Mouse (Mus musculus) hematopoietic stem cell, adult 5-6 weeks (primary cell): Measurements from ENCODE around the gene Shq1. TPM values are rescaled to one million over a fixed set of nuclear protein-coding genes. Genes with fewer than 3 reads are reported as not detected.
A peak's percentile ranks its signal among the peaks of the same experiment; 100 is the strongest.

Source experiments
- ATAC-seq, 2 experiments: fragments of 125-278 bp in 1 of 2; replicated peaks in 1 of 2; 2 replicates each; pipeline ENCODE4 v1.8.0; 2016 to 2017; ENCODE audit warnings: inconsistent platforms in 2 of 2, mild to moderate bottlenecking in 2 of 2, moderate number of reproducible peaks in 2 of 2, low read depth in 1 of 2, moderate TSS enrichment in 1 of 2; ENCODE audit not compliant: low FRiP score in 2 of 2, poor library complexity in 2 of 2, severe bottlenecking in 2 of 2, insufficient read depth in 1 of 2, low TSS enrichment in 1 of 2
- total RNA-seq: library from RNA; stranded (forward); fragments of 172-1452, 232-1000 nt; gene quantifications from 2 replicates; pipeline ENCODE4 v1.2.3, GENCODE M21; 2017

Shq1 gene
- total RNA-seq, 1 experiment from 2014 or later: 18.8 TPM

DNA sequence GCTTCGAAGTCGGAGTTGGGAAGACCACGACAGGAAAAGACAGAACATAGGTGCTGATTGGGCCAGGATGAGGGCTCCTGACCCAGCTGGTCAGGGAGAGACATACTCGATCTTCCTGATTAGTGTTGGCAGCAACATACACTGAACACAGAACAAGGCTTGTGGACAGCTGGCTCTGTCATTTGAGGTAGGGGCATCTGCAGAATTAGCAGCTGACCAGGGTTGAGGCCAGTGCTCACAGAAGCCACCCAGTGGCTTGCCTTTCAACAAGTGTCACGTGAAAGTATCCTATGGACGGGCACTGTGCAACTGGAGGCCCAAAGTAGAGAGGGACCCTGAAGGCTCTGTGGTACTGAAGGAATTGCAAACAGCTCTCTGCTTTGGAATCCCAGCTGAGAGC lies 104.2 kb downstream of the Shq1 start:
- no peak for ATAC-seq

DNA sequence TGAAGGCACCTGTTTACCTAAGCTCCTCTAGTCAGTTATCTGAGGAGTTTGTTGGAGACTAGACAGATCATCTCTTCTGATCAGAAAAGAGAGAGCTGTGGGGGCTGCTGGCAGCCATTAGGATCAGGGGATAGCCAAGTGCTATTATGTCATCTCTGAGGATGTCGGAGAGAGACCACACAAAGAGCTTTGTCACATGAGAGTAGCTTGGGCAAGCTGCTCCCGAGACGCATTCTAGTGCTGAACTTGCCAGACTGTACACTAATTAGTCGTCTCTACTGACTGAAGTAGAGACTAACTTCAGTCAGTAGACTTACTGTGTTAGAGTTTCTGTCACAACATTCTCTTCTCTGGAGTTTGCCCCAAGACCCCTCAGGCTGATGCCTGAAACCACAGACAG lies 106.4 kb downstream of the Shq1 start:
- ATAC-seq: no peak

DNA sequence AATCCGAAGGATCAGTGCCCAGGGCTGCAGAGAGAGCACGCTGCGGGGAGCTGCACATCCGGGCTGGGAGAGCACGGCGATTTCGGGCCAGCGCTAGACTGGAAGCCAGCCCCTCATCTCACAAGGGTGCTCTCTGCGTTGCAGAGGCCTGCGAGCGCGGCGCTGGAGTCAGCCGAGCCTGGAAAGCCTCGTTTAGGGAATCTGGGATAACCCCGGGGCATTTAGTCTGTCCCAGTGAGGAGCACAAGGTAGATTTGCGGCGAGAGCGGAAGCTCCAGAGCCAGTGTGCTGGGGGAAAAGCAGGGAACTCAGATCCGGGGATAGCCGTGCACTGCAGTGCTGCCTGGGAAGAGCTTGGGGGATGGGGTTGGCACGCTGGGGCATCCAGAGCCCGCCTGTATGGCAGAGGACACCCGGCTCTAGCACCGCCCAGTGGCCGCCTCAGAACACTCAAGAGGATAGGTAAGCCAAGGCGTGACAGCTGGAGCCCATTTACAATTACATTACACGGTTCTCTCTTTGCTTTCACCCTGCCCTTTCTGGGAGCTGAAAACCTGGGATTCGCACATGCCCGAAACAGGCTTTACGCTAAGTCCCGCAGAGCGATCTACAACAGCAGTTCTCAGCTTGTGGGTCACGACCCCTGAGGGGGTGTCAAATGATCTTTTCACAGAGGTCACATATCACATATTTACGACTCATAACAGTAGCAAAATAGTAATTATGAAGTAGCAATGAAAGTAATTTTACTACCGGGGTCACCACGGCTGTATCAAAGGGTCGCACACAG lies 107.2 kb downstream of the Shq1 start:
- ATAC-seq: peak; percentile 73 to 79

DNA sequence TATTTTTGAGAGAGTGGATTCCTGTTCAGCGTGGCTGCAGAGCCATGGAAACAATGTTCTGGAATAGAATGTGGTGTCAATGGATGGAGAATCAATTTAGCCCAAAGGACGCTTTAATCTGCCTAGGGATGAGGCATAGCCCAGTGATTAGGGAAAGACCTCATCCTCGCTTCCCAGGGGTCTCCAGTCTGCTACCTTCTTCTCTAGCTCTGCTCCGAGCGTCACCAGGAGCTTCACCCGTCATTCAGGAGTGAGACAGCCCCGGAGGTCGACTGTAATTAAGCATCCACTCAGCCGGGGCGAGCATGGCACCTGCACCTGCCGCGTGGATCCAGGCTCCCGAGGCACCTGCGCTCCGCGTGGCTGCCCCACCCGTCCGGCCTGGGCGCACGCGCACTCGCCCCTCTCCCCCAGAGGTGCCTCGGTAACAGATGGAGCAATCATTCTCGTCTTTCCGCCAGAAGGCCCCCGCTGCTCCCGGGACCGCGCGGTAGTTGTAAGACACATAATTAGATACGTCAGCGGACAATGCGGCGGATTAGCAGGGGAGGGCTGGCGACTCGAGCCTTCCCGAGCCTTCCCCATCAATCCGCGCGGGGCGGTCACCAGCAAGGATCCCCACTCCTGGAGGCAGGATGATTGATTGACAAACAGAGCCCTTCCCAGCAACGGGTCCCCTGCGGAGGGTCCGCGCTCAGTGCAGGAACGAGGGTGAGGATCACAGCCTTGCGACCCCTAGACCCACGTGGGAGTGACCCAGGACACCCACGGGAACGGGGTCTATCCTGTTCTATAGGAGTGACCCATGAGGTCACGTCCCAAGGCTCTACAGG lies 108.0 kb downstream of the Shq1 start:
- peak; percentile 27 to 38; a peak in 2 of 4 replicates for ATAC-seq

DNA sequence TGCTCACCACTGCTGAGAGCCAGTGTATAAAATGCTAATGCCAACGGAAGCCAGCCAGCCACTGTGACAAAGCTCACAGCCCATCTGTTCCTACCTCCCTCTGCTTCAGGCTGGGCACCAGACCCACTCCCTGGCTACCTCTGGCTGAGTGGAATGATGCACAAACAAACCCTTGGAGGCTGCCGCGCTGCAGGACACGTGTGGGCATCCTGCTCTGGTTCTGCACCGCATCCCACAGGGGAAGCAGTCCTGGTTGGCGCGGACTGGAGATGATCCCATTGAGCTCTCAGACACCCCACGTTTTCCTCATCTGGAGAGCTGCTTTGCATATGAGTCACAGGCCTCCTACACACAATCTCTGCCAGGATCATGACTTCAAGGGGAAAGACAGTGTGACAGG lies 112.9 kb downstream of the Shq1 start:
- ATAC-seq: no peak

DNA sequence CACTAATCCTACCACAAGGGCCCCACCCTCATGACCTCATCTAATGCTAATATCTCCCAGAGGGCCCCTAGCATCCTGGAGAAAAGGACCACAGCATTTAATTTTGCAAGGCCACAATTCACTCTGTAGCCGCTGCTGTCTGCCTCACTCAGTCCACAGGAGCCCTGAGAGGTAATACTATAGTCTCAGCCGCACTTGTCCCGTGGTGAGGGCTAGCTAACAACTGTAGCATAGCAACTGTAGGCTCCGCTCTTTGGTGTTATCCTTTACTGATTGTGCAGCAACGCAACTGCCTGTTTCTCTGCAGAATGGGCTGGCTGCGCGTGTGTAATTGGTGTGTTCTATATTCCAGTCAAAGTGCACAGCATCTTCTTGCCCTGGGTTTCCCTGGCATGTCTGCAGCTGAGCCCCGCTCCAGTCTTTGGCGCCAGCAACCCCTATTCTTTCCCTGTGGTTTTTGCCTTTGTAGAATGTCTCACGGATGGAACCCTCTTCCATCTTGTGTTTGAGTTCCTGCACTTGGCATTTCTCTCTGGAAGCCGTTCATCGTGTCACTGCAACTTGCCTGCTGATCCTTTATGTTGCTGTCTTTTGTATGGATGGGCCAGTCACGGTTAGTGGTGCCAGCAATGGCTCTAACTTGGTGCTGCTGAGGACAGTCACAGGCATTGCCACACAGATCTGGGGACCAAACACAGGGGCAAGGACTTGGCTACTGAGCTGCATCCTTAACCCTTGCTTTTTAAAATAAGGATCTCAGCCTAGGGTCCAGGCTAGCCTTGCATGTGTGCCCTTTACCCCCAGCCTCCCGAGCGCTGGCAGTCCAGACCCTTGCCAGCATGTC lies 128.6 kb downstream of the Shq1 start:
- ATAC-seq: no peak

DNA sequence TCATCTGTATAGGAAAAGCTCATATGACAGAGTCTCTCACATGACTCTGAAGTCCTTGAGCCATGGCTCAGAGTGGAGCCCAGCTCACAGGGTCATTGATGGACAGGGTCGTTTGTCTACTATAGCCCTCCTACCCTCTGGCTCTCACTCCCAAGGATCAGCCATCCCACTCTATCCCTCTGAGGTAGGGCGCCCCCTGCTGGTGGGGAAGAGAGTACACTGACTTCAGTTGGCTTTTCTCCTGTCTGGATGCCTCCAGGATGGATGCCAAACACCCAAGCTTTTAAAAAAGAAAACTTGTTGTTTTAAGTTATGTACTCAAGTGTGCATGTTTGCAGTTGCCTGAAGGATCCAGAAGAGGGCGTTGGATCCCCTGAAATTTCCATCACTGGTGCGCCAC lies 131.3 kb downstream of the Shq1 start:
- no peak for ATAC-seq

DNA sequence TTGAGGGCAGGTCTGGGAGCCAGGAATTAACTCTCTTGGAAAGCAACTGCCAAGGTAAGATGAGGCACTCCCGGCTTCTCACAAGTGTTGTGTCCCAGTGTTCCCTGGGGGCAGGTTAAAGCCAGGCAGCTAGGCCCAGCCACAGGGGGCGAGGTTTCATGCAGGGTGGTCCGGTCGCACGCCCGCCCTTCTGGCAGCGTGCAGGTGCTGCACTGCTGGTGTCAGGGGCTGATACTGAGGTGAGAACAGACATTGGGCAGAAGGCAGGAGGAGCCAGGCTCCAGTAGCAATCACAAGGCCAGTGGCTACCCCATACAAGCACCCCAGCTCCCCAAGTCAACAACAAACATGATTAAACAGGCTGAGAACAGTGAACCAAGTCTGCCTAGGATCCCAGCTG lies 132.4 kb downstream of the Shq1 start:
- no peak for ATAC-seq

DNA sequence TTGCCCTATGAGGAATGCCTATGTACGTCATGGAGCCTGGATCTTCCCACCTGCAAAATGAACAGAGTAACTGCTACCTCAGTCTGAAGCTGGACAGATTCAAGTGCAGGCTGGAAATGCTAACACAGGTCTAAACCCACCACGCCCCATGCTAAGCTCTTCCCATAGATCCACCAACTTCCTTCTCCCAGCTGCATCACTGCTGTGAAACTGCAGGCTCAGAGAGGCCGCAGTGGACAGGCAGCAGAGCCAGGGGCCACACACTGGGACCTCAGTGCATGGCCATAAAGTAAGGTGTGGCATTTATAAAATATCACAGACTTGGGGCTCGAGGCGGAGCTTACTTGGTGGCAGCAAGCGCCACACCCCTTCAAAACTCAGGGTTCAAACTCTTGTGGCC lies 133.0 kb downstream of the Shq1 start:
- ATAC-seq: no peak

DNA sequence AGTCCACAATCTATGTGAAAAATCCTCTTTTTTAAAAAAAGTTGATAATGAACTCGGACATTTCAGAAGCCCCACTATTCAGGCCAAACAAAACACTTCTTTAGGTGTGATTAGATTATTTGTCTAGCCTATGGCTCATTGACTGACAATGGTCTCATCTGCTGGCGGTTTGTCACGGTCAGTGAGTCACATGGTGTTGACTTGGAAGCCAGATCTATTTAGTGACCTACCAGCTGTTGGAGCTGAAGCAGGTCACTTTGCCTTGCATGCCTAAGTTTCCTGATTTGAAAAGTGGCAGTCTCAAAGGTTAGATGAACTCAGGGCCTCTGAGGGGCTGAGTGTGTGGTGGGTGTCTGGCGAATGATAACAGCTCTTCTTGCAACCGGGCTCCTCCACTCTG lies 133.9 kb downstream of the Shq1 start:
- ATAC-seq: no peak

DNA sequence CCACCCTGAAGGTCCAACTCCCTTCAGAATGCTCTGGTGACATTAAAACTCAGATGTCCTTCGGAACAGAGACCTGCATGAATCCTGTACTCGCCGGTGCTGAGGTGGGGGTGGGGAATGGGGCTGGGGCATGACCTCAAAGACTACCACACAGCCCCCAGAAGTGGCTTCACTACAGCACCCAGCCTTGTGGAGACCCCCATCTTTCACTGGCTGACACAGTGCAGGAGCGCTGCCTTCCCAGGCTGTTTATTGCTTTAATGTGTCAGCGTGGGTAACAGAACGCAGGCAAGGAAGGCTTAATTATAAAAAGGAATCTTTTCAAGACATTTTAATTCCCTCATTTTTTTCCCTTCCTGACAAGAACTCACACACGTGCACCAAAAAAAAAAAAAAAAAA lies 137.6 kb downstream of the Shq1 start:
- no peak for ATAC-seq

DNA sequence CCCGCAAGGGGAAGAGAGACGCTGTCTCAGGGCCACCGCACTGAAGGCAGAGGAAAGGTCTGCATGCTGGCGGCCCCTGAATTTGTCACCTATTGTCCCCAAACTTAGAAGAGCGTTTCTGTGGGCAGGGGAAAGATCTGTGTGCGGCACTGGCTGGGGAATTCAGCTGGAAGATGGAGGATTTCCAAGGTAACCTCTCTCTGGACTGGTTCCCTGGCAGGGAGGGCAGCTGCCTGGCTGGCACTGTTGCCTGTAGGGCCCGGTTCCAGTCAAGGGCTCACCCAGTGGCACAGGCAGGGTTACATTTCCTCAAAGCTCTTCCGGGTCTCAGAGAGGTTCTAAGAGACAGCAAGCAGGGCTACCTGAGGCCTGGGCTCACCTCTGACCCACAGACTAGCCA lies 138.6 kb downstream of the Shq1 start:
- ATAC-seq: no peak

DNA sequence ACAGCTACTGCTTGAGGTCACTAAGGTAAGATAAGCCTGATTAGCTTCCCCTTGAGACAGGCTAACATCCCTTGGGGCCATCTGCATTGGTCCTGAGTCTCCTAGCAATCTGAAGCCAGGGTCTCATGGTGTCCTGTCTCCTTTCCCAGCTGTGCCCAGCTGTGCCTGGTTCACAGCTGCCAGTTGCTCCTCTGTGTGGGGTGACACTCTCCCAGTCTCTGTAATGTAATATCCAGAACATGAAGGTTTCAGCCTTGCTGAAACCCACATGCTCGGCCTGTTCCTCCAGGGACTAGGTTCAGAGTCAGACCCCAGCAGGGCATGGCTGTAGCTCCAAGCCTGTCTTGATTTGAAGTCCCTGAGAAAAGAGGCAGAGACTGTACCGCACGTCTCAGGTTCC lies 141.3 kb downstream of the Shq1 start:
- no peak for ATAC-seq

DNA sequence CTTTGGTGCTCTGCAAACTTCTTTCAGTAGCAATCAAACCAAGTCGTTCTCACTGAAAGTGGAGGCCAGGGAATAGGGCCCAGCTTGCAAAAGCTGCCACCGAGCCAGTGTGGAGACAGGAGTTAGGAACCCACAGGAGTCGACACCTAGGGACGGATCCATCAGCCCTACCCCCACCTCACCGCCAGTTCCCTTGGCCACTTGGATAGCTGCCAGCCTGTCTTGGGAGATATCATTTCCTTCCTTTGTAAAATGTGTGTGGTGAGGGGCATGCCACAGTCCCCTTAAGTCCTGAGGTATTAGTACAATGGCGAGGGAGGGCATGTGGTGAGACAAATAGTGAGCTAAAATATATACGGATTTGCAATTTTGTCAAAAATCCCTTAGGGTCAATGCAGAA lies 142.4 kb downstream of the Shq1 start:
- ATAC-seq: peak in 1 of 2 experiments; percentile 22; a peak in 1 of 4 replicates

DNA sequence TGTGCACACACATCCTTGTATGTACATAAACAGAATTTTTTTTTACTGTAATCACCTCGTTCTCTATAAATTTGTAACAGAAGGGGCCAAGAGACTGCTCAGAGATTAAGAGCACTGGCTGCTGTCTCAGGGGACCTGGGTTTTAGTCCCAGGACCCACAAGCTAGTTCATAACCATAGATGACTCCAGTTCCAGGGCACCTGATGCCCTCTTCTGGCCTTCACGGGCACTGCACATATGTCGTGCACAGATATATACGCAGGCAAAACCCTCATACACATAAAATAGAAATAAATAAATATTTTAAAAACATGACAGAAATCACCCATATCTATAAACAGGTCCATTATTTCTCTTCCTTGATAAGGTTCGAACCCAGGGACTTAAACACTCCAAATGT lies 143.0 kb downstream of the Shq1 start:
- no peak for ATAC-seq

DNA sequence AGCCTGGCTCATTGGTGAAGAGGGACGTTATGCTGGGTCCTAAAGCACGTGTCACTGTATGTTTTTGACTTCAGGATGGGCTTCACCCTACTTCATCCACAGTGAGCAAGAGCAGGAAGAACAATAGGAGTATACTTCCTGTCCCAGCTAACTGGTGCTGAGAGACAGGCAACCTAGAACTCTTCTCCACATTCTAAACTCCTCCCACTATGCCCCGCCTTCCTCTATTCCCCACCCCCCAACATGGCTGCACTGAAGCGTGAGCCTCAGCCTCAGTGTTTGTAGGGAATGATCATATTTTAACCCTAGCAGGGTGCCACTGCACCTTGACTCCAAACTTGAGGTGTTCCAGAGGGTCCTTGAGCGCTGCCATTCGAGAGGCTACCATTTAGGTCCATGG lies 143.8 kb downstream of the Shq1 start:
- ATAC-seq: no peak

DNA sequence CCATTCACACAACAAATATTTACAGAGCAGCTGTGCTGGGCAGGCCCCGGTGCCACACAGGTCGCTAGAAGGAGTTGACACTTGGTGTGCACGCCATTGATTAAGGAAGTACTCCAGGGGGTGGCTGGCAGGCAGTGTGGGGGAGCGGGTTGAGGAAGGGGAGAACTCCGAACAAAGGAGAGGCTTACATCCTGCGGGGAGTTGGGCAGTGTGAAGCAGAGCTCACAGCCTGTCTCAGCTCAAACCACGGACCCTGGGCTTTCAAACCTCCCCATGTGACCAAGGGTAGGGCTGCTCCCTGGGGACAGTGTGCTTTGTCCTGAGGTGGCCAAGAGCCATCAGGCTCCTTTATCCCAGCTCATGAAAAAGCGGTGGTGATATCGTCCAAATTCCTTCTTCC lies 144.9 kb downstream of the Shq1 start:
- peak; percentile 39 to 56 for ATAC-seq

DNA sequence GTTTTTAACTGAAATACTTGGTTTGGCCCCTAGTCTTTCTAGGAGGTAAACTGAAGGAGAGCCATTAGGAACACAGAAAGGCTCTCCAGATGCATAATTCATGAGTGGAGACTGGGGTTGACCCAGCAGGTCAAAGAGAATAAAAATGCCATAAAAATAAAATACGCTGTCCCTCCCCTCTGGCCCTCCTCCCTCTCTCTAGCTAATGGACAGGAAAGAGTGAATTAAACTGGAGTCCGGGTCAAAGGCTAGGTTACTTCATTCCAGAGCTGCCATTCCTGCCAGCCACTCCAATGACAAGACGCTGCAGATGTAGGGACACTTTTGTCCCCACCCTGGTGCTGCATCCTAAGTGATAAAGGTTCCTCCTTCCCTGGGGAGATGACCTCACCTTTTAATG lies 145.5 kb downstream of the Shq1 start:
- no peak for ATAC-seq
